Mouse (Mus musculus): ENCODE data around the gene Cnot4. TPM values are rescaled to one million over a fixed set of nuclear protein-coding genes. Genes with fewer than 3 reads are reported as not detected.

Gene Cnot4
- polyA plus RNA-seq, 1 experiment from 2014 or later = 31.9 TPM

DNA sequence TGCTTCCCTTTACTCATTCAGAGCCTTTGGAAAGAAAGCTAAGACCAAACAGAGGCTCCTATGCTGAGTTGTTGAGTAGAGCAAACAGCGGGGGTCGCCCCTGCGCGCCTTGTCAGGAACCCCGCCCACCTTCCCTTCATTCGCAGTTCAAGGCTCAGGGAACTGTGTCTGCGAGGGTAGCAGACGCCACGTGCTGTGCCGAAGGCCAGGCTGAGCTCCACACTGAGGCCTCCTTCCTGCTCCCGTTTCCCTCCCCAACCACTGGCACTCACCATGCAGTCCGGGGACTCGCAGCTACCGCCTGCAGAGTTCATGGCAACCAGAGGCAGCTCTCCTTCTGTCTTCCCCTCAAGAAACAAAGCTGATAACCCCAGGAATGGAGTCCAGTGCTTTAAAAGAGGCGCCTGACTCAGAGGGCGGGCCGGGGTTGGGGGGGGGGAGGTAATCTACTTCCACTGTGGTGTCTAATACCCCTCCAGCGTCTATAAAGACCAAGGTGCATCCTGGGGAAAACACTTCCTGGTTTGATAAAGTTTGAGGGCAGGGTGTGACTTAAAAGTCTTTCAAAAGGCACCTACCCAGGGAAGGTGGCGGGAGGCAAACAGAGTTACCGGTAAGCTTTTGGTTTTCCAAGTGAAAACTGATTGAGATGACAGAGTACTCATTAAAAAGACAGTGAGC, 145.3 kb downstream of the Cnot4 start, which contains the start of gene Slc23a4:
TSS of gene Slc23a4 (minus strand) at position 324 of the 681 bp plus-strand sequence.
- Histone ChIP-seq H3K4me1 (ENCODE audit: insufficient read depth) (peaks cover 3% of the 10 kb centered on the region; the same call in 1 of the 2 replicates), H3K36me3 (ENCODE audit: insufficient read depth) (no peaks in the 10 kb centered on the region), H3K4me3 (ENCODE audit: low read depth, low read length) (no peak within 1 kb of the TSS), H3K27ac (ENCODE audit: low read depth) (no peak within 1 kb of the TSS), H3K9ac (no peak within 1 kb of the TSS), H3K27me3 (ENCODE audit: insufficient read depth, low read length) (no peaks in the 10 kb centered on the region), H3K9me3 (ENCODE audit: low read depth, low read length) (no peaks in the 10 kb centered on the region), H3K4me2 (peak within 1 kb of the TSS; percentile 43)
- WGBS = 7% methylated on average over 20 of the region's 20 CpGs
- ATAC-seq (ENCODE audit: insufficient read depth) (peak; percentile 42; the same call in 1 of the 2 replicates), DNase-seq (peak; percentile 51)
- no peak for TF ChIP-seq CTCF (IDR thresholded peaks at IDR 0.05; ENCODE audit: low read depth)

DNA sequence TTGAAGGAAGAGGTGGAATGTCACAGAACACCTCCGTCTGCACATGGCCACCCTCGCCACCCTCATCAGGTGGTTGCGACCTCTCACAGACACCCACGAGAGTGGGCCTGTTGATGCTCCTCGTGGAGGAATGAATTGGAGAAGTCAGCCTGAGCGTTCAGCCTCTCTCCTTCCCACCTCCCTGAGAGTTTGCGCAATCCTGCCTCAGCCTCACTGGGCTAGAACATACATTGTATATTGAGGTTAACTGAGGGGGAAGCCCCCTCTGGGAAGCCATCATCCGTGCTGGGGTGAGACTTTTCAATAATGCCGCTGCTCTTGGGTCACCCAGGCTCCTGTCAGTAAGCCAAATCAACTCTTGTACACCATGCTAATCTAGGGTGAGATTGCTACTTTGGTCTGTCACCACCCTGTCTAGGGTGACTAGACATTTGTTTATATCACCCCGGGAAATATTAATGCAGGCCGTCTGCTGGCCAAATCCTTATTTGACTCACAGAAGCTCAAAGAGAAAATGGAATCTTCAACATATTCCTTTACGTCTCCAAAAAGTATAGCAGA, 146.4 kb downstream of the Cnot4 start:
- TF ChIP-seq CTCF (IDR thresholded peaks at IDR 0.05; ENCODE audit: low read depth) = no peak
- Histone ChIP-seq H3K9ac (no peak overlapping the region), H3K27me3 (ENCODE audit: insufficient read depth, low read length) (no peaks in the 10 kb centered on the region), H3K9me3 (ENCODE audit: low read depth, low read length) (no peaks in the 10 kb centered on the region), H3K4me2 (no peak overlapping the region), H3K4me3 (ENCODE audit: low read depth, low read length) (no peak overlapping the region), H3K36me3 (ENCODE audit: insufficient read depth) (no peaks in the 10 kb centered on the region), H3K4me1 (ENCODE audit: insufficient read depth) (peaks cover 3% of the 10 kb centered on the region; the same call in 1 of the 2 replicates), H3K27ac (ENCODE audit: low read depth) (no peak overlapping the region)
- 45% methylated on average over 12 of the region's 12 CpGs for WGBS
- peak; percentile 76 for ATAC-seq (ENCODE audit: insufficient read depth)
- peak; percentile 79 for DNase-seq

DNA sequence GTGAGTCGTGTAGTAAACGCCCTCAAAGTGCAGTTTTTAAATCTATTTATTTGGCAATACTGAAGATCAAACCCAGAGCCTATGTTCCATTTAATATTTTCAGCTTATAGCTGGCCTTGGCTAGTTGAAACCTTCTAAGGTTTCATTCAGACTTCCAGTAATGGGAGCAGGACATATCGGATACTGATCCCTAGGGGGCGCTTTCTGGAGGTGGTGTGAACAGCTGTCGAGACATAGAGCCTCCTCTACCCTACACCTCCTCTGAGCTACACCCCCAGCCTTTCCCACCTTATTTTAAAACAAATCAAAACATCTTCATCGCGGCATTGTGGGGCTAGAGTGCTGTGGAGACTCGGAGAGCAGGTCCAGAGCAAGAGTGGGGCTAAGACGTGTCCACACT, 152.9 kb downstream of the Cnot4 start:
- no peak overlapping the region for H3K27ac ChIP-seq (ENCODE audit: low read depth)
- WGBS = 63% methylated on average over 9 of the region's 9 CpGs
- peak; percentile 20; the same call in 1 of the 2 replicates for TF ChIP-seq CTCF (IDR thresholded peaks at IDR 0.05; ENCODE audit: low read depth)
- ATAC-seq (ENCODE audit: insufficient read depth) (no peak), DNase-seq (no peak)
- H3K4me3 ChIP-seq (ENCODE audit: low read depth, low read length) = no peak overlapping the region
- H3K27me3 ChIP-seq (ENCODE audit: insufficient read depth, low read length) = no peaks in the 10 kb centered on the region
- no peak overlapping the region for H3K4me2 ChIP-seq
- no peaks in the 10 kb centered on the region for H3K36me3 ChIP-seq (ENCODE audit: insufficient read depth)
- H3K4me1 ChIP-seq (ENCODE audit: insufficient read depth) = no peaks in the 10 kb centered on the region
- H3K9me3 ChIP-seq (ENCODE audit: low read depth, low read length) = no peaks in the 10 kb centered on the region
- no peak overlapping the region for H3K9ac ChIP-seq

- ATAC-seq (ENCODE audit: insufficient read depth) = no peak
- DNase-seq = no peak
- 75% methylated on average over 3 of the region's 3 CpGs for WGBS
These were observed 154.2 kb downstream of the Cnot4 start for GRCm38 (mm10) chr6:34979291-34979690.

More at GRCm38 (mm10) chr6:34979291-34979690, 154.2 kb downstream of the Cnot4 start:
- no peak overlapping the region for H3K9ac ChIP-seq
- TF ChIP-seq CTCF (IDR thresholded peaks at IDR 0.05; ENCODE audit: low read depth) = no peak
- no peaks in the 10 kb centered on the region for H3K36me3 ChIP-seq (ENCODE audit: insufficient read depth)
- H3K27ac ChIP-seq (ENCODE audit: low read depth) = no peak overlapping the region
- H3K9me3 ChIP-seq (ENCODE audit: low read depth, low read length) = no peaks in the 10 kb centered on the region
- no peaks in the 10 kb centered on the region for H3K4me1 ChIP-seq (ENCODE audit: insufficient read depth)
- no peaks in the 10 kb centered on the region for H3K27me3 ChIP-seq (ENCODE audit: insufficient read depth, low read length)
- H3K4me3 ChIP-seq (ENCODE audit: low read depth, low read length) = no peak overlapping the region
- no peak overlapping the region for H3K4me2 ChIP-seq

Other genes with a start within 250 kb of the Cnot4 start
- gene Wdr91, start 222.8 kb downstream of the Cnot4 start, polyA plus RNA-seq (2014; fragmentation: Nextera tagmentation; extraction: Ambion mirVana) = 14.7 and 16.2 TPM in 2 replicates
- not detected in 2 replicates for gene Stra8, start 213.6 kb downstream of the Cnot4 start, polyA plus RNA-seq (2014; fragmentation: Nextera tagmentation; extraction: Ambion mirVana)
- 0.20 and 0.62 TPM in 2 replicates for gene Slc23a4, start 145.3 kb downstream of the Cnot4 start, polyA plus RNA-seq (2014; fragmentation: Nextera tagmentation; extraction: Ambion mirVana)
- gene Nup205, start 43.7 kb upstream of the Cnot4 start, polyA plus RNA-seq (2014; fragmentation: Nextera tagmentation; extraction: Ambion mirVana) = 58.3 and 65.3 TPM in 2 replicates
- 0.12 and 0.24 TPM in 2 replicates for gene Slc13a4, start 174.4 kb upstream of the Cnot4 start, polyA plus RNA-seq (2014; fragmentation: Nextera tagmentation; extraction: Ambion mirVana)
- gene Fam180a, start 192.4 kb upstream of the Cnot4 start, polyA plus RNA-seq (2014; fragmentation: Nextera tagmentation; extraction: Ambion mirVana) = 0.74 and 1.1 TPM in 2 replicates